Mouse (Mus musculus) layer of hippocampus, postnatal 36 days (tissue): ENCODE measurements around the gene Dusp22. TPM values are rescaled to one million over a fixed set of nuclear protein-coding genes. Genes with fewer than 3 reads are reported as not detected.

Source experiments
- DNase-seq, 2 experiments: peaks; one replicate each; pipeline ENCODE4 v3.0.0; 2022
- total RNA-seq, 2 experiments: library from RNA; stranded (reverse); gene quantifications; 2 replicates each; pipeline ENCODE4 v1.2.3; 2021

Dusp22 gene
- total RNA-seq, 2 experiments from 2014 or later, result 25.1 to 26.2 TPM

DNA sequence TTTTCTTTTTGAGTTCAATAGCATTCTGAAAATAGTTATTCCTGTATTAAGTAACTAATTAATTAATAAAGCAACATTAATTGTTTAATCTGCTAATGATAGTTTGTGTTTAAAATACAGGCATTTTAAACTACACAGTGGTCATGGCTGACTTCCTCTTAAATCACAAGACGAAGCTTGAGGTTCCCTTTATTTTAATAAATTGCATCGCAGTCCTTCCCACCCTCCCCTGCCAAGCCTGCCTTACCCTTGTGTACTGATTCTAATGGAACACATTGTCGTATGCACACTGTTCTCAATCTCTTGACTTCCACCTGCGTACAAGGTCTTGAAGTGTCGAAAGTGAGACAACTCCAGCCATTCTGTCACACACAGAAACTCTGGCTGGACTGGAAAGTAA is 14.1 kb downstream of the Dusp22 start:
- no peak for DNase-seq

GRCm38 (mm10) chr13:30678822-30679221 is 19.0 kb downstream of the Dusp22 start:
- no peak for DNase-seq

- DNase-seq, result no peak
Observed at GRCm38 (mm10) chr13:30681866-30682265, 22.1 kb downstream of the Dusp22 start.

GRCm38 (mm10) chr13:30682328-30682727 is 22.5 kb downstream of the Dusp22 start:
- DNase-seq, result no peak

DNA sequence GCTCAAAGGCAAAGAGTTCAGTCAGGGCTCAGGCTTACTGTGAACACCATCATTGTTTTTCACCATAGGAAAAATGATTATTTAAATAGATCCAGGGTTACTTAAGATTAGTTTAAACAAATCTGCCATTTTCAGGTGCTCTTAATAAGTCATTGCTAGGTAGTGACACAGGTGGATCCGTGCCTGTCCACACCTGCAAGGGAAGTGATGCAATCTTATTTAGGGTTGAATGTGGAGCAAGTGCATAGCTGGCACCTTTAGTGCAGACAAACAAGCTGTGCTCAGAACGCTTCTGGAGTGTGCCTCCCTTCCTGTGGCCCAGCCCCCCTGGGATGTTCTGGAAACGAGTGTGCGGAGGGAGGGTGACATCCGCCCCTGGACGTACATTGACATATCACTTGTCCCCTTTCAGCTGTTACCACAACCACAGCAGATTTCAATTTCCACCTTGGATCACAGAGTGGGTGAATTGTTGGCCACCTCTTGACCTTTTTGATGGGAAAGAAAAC is 24.9 kb downstream of the Dusp22 start:
- no peak for DNase-seq

GRCm38 (mm10) chr13:30685957-30686356 is 26.2 kb downstream of the Dusp22 start:
- no peak for DNase-seq

- no peak for DNase-seq
Observed at GRCm38 (mm10) chr13:30688035-30688616, 28.3 kb downstream of the Dusp22 start.

GRCm38 (mm10) chr13:30689475-30689874 is 29.7 kb downstream of the Dusp22 start:
- DNase-seq, result no peak

GRCm38 (mm10) chr13:30691441-30692292 is 31.9 kb downstream of the Dusp22 start:
- DNase-seq, result no peak

DNA sequence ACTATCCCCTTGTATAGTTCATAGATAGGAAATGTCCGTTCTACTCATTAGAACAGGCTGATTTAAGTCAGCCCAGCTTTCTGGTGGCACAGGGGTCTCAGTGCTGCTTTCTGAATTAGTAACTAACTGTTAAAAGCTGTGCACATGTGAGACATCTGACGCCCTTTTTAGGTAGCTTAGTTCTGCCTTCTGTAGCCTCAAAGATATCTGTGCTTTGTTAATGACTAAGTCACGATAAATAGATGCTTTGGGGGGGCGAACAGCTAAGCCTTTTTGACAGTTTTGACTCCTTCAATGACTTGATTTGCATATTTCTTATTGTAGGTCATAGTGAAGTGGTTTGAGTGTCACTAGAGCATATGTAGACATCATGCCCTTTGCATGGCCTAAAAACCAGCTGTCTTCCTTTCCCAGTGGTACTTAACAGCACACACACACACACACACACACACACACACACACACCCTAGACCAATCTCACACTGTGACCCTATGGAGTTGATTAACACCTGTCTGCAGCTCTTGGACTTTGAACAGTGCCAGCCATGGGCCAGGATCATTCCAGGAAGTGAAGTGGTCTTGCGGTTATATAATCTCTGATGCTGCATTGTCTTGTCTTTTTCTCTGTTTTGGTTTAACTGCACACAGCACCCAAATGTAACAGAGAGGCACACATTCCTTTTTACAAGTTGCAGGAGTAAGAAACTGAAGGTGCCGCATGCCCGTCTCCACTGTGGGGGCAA is 33.0 kb downstream of the Dusp22 start:
- no peak for DNase-seq

DNA sequence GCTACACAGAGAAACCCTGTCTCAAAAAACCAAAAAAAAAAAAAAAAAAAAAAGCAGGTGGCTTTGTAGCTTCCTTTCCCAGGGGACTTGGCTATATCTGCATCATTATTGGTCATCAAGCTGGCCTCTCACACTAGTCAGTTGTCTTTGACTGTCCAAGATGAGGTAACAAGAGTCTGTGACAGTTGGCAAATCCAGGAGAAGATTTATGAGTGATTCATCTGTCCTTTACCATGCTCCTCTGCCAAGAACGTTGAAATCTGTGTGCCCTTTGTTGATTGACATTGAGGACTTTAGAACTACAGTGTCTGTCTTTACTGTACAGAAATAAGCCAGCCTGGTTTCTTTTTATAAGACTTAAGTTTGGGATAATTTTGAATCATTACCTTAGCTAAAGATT is 35.4 kb downstream of the Dusp22 start:
- DNase-seq, result no peak

DNA sequence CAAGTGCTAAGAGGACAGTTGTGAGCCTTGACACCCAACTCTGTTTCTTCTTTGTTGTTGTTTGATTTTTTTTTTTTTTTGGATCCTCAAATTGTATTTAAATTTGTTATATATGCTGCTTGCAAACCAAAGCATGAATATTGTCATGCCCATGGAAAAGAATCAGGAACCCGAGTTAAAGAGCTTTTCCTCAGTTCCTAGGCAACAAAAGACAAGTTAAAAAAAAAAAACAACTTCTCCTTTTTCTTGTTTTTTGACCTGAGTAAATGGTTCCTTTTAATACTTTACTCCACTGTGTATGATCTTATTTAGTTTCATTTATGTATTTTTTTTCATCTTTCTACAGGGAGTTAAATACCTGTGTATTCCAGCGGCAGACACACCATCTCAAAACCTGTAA is 36.1 kb downstream of the Dusp22 start:
- no peak for DNase-seq

- no peak for DNase-seq
Observed at GRCm38 (mm10) chr13:30697880-30698279, 38.1 kb downstream of the Dusp22 start.

DNA sequence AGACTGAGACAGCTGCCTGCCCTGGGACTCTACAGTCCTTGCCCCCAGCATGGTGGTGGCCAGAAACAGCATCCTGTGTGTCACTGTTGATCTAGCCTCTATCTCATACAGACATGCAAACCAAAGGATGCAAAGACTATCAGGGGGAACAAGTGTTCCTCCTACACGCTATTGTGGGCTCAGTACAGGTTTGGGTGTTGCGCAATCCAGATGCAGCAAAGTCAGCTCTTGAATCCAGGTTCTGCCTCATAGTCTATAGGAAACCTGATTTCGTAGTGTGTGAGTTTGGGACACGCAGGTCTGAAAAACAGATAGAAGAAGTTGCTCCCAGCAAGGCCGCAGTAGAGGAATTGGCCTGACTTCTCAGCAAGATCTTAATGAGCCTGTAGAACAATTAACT is 42.9 kb downstream of the Dusp22 start:
- no peak for DNase-seq

- DNase-seq, result no peak
Observed at GRCm38 (mm10) chr13:30704246-30705095, 44.7 kb downstream of the Dusp22 start.

DNA sequence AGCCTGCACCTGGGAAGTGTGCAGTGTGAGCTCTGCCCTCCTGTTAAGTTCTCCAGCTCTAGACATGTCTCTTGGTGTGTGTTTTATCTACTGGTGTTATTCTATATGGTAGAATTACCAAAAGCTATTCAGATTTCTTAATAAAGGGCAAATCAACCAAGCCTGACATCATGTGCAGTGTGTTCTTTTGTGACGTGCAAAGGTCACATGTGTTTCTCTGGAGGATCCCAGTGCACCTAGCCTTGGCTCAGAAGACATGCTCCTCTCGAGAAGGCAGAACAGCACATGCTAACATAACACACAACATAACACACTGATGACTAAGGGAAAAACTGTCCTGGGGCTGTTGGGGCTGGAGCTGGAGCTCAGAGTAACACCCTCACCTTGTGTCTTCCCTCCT is 51.3 kb downstream of the Dusp22 start:
- DNase-seq, result no peak

DNA sequence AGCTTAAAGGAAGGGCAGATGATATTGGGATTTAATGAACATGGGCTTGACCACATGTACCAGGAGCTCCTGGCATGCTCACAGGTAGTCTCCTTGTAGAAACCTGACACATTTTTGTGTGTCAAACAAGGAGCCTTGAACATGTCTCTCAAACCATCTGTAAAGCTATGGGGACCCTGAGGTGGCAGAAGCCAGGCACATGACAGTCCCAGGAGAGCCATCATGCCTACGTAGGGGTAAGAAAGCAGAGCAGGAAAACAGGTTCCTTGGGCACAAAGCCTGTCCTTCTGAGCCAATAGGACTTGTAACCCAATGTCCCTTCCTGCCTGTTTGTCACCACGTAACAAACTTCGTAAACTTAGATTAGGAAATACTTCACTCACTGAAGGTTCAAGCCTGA is 51.9 kb downstream of the Dusp22 start:
- DNase-seq, result no peak

DNA sequence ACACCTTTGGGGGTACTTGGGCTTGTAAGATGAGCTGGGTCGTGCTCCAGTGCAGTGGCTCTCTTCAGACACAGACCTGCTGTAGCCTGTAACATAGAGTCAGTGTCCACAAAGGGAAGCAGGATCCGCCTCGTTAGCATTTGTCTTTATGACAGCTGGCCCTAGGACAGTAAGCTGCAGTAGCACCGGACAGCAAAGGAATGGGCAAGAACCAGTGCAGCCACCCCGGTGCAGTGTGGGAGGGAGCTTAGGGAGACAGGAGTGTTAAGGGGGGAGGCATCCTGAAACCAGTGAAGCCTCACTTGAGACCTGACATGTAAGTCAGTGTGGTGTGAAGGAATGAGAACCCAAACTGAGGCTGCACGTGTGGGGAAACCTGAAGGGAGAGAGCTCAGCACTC is 52.5 kb downstream of the Dusp22 start:
- DNase-seq, result no peak

GRCm38 (mm10) chr13:30713621-30714020 is 53.8 kb downstream of the Dusp22 start:
- DNase-seq, result no peak

GRCm38 (mm10) chr13:30714552-30714951 is 54.8 kb downstream of the Dusp22 start:
- no peak for DNase-seq

- DNase-seq, result no peak
Observed at GRCm38 (mm10) chr13:30715060-30715459, 55.3 kb downstream of the Dusp22 start.

DNA sequence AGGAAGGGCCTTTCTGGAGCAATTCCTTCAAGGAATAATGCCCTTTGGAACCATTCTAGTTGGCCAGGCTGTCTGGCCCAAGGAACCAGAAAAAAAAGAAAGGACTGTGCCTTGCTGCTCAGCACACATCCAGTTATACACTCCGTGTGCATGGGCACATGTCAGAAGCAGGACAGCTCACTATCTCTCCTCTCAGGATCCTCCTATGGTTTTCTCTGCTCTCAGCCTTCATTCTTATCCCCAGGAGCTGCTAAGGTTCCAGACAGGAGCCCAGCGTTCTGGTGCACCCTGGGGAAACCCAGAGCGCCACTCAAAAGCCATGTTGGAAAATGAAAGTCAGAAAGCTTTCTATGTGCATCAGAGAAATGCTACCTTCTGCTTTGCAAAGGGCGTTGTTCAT is 55.8 kb downstream of the Dusp22 start:
- no peak for DNase-seq
